Mouse (Mus musculus): ENCODE data around the gene Ccdc183.
A peak's percentile ranks its signal among the peaks of the same experiment; 100 is the strongest.

Ccdc183 gene

GRCm38 (mm10) chr2:25577951-25578795 lies 39.3 kb downstream of the Ccdc183 start:
- no peak for DNase-seq (ENCODE audit: low spot score in 2 of 2)

- no peak for DNase-seq (ENCODE audit: low spot score in 2 of 2)
Measured at GRCm38 (mm10) chr2:25576965-25577891, 40.2 kb downstream of the Ccdc183 start.

- no peak for DNase-seq (ENCODE audit: low spot score in 2 of 2)
Measured at GRCm38 (mm10) chr2:25576028-25576850, 41.2 kb downstream of the Ccdc183 start.

- DNase-seq (ENCODE audit: low spot score in 2 of 2), result peak; percentile 50 to 54
Measured at GRCm38 (mm10) chr2:25575432-25576027, 41.9 kb downstream of the Ccdc183 start.

GRCm38 (mm10) chr2:25574579-25575431 lies 42.7 kb downstream of the Ccdc183 start, which contains the start of the genes Mamdc4 and Phpt1:
Mamdc4 (minus strand) TSS chr2:25574845.
Phpt1 (minus strand) TSS chr2:25575224.
- peak; percentile 95 for DNase-seq (ENCODE audit: low spot score in 2 of 2)

- DNase-seq (ENCODE audit: low spot score in 2 of 2), result no peak
Measured at GRCm38 (mm10) chr2:25574136-25574535, 43.3 kb downstream of the Ccdc183 start.

GRCm38 (mm10) chr2:25573068-25573467 lies 44.4 kb downstream of the Ccdc183 start:
- DNase-seq (ENCODE audit: low spot score in 2 of 2), result no peak

- DNase-seq (ENCODE audit: low spot score in 2 of 2), result no peak
Measured at GRCm38 (mm10) chr2:25571221-25571620, 46.3 kb downstream of the Ccdc183 start.

- DNase-seq (ENCODE audit: low spot score in 2 of 2), result no peak
Measured at GRCm38 (mm10) chr2:25569323-25569722, 48.2 kb downstream of the Ccdc183 start.

GRCm38 (mm10) chr2:25568473-25569019 lies 48.9 kb downstream of the Ccdc183 start:
- no peak for DNase-seq (ENCODE audit: low spot score in 2 of 2)

GRCm38 (mm10) chr2:25566558-25566957 lies 50.9 kb downstream of the Ccdc183 start:
- DNase-seq (ENCODE audit: low spot score in 2 of 2), result no peak

GRCm38 (mm10) chr2:25565741-25566140 lies 51.7 kb downstream of the Ccdc183 start:
- no peak for DNase-seq (ENCODE audit: low spot score in 2 of 2)

- DNase-seq (ENCODE audit: low spot score in 2 of 2), result no peak
Measured at GRCm38 (mm10) chr2:25561946-25562345, 55.5 kb downstream of the Ccdc183 start.

GRCm38 (mm10) chr2:25560551-25560950 lies 56.9 kb downstream of the Ccdc183 start:
- no peak for DNase-seq (ENCODE audit: low spot score in 2 of 2)

GRCm38 (mm10) chr2:25558774-25559173 lies 58.7 kb downstream of the Ccdc183 start:
- DNase-seq (ENCODE audit: low spot score in 2 of 2), result no peak
